Mouse (Mus musculus) lung, embryonic 15.5 days (tissue): ENCODE data around the gene Cacul1. TPM values are rescaled to one million over a fixed set of nuclear protein-coding genes. Genes with fewer than 3 reads are reported as not detected.

Experiments
- ATAC-seq: fragments of 200-750 bp; cut with Nextera tagmentation; 2 replicates; pipeline ENCODE4 v1.8.0; 2017; ENCODE audit warnings: moderate number of reproducible peaks, borderline replicate concordance; ENCODE audit not compliant: low FRiP score, low TSS enrichment; ENCODE audit errors: extremely low read depth
- H3K27ac ChIP-seq: fragments of 300-500 bp; sonication (generic); 2 replicates; pipeline ENCODE4 v1.5.1; 2015; ENCODE audit warnings: moderate library complexity, mild to moderate bottlenecking, inconsistent platforms
- H3K27me3 ChIP-seq: fragments of 300-500 bp; sonication (generic); 2 replicates; pipeline ENCODE4 v1.6.1; 2015; ENCODE audit warnings: inconsistent platforms
- H3K36me3 ChIP-seq: fragments of 300-500 bp; sonication (generic); 2 replicates; pipeline ENCODE4 v1.6.1; 2015; ENCODE audit warnings: inconsistent platforms
- H3K4me1 ChIP-seq: fragments of 300-500 bp; sonication (generic); 2 replicates; pipeline ENCODE4 v1.6.1; 2015; ENCODE audit warnings: inconsistent platforms
- H3K4me2 ChIP-seq: fragments of 300-500 bp; sonication (generic); 2 replicates; pipeline ENCODE4 v1.6.1; 2015; ENCODE audit warnings: inconsistent platforms, mild to moderate bottlenecking, moderate library complexity
- H3K4me3 ChIP-seq: fragments of 300-500 bp; sonication (generic); 2 replicates; pipeline ENCODE4 v1.5.1; 2015; ENCODE audit warnings: mild to moderate bottlenecking, inconsistent platforms
- H3K9ac ChIP-seq: fragments of 300-500 bp; sonication (generic); 2 replicates; pipeline ENCODE4 v1.6.1; 2015; ENCODE audit warnings: inconsistent platforms
- H3K9me3 ChIP-seq: fragments of 300-500 bp; sonication (generic); 2 replicates; pipeline ENCODE4 v1.6.1; 2016; ENCODE audit warnings: inconsistent platforms
- WGBS: fragments of 180-500 bp; shearing (Covaris S2); methylation state at CpG from one replicate; pipeline ENCODE4 v1.1.7; 2015; 5-methylcytosine and 5-hydroxymethylcytosine counted together
- polyA plus RNA-seq: library from polyadenylated mRNA; unstranded; fragments of >200 nt; fragmentation: Nextera tagmentation; extraction: Ambion mirVana; gene quantifications from 2 replicates; pipeline ENCODE4 v1.2.1, GENCODE M21; 2015

Cacul1 gene
- polyA plus RNA-seq, 1 experiment from 2014 or later: 25.7 TPM

DNA sequence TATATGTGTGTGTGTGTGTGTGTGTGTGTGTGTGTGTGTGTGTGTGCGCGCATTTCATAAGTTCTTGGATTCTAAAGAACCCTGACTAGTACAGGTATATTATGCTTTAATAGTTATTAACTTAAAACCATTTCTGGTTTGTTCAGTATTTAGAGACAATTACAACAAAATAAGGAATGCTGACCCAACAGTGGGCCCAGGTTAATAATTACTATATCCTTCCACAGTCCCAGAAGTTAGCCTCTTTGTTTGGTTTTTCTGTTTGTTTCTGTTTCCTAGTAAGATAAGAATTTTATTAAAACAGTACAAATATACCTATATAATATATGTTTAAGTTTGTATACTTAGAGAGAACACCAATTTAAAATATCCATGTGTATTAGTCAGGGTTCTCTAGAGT, 2.4 kb upstream of the Cacul1 start:
- Histone ChIP-seq H3K9ac (no peak overlapping the region), H3K9me3 (no peaks in the 10 kb centered on the region), H3K27me3 (no peaks in the 10 kb centered on the region), H3K4me3 (no peak overlapping the region), H3K27ac (no peak overlapping the region), H3K4me2 (no peak overlapping the region), H3K36me3 (no peaks in the 10 kb centered on the region), H3K4me1 (peaks cover 18% of the 10 kb centered on the region)
- no peak for ATAC-seq
- 97% methylated on average over 2 of the region's 2 CpGs for WGBS

DNA sequence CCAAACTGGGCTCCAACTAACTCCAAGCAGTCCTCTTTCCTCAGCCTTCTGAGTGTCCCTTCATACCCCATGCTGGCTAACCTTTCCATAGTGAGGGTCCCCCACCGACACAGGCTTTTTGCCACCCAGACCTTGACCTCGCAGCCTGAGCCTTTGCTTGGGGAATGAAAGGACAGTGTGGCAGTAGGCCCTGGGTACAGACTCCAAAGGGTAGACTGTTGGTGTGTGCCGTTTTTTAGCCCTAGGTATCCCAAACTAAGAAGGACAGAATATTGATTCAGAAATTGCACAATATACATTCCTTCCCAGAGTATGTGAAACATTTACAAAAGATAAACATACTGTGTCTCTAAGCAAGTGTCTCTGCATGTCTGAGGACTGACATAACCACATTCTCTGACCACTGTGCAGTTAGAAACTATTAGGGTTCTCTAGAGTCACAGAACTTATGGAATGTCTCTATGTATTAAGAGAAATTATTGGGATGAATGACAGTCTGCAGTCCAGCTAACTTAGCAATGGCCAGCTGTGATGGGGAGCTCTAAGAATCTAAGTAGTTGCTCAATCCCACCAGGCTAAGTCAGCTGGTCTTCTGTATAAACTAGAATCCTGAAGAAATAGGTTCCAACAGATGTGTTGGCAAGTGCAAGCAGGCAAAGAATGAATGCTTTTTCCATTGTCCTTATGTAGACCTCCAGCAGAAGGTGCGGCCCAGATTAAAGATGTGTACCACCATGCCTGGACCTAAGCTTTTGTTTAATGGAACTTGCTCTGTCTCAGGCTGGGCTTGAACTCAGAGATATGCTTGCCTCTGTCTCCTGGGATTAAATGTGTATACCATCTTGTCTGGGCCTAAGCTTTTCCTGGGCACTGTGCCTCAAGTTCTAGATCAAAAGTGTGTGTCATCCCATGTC, 809 bp upstream of the Cacul1 start:
- peak overlapping the region; percentile 93 for H3K27ac ChIP-seq
- peak overlapping the region; percentile 100 for H3K4me3 ChIP-seq
- H3K4me2 ChIP-seq: peak overlapping the region; percentile 67
- H3K36me3 ChIP-seq: no peaks in the 10 kb centered on the region
- H3K9ac ChIP-seq: peak overlapping the region; percentile 39
- no peaks in the 10 kb centered on the region for H3K27me3 ChIP-seq
- no peaks in the 10 kb centered on the region for H3K9me3 ChIP-seq
- H3K4me1 ChIP-seq: peaks cover 21% of the 10 kb centered on the region
- peak; percentile 58 for ATAC-seq
- WGBS: 31% methylated on average over 4 of the region's 4 CpGs

DNA sequence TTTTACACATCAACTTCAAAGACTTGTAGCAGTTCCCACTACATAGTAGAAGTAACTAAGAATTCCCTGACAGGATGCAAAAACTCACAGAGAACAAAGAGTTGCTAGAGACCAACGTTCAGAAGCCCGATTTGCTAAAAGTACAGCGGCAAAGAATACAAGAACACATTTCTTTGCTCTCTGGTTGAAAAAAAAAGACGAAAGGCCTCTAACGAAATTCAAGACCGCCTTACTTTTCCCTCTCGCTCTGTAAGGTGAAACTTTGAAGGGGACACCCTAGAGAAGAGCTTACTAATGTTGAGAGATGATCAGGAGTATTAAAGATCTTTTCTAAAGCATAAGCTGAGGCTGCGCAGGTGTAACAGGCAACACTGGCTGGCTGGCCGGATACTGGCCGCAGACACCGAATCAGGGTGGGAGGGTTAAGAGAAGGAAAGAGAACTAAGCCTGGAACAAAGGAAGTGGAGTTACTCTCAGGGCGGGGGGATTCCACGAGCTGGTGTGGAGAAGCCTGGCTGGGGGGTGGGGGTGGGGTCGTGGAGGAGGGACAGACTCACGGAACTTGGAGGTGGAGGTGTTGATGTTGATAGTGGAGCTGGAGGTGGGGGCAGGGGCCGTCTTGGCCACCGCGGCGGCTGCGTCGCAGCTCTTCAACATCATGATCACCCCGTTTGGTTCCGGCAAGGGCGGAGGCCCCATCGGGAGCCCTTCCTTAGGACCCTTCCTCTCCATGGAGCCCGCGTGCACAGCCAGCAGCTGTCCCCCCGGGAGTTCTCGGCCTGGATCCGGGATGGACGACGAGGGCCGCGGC, 849 bp downstream of the Cacul1 start:
- Histone ChIP-seq H3K4me3 (peak overlapping the region; percentile 100), H3K4me2 (peak overlapping the region; percentile 67), H3K36me3 (no peaks in the 10 kb centered on the region), H3K4me1 (peaks cover 21% of the 10 kb centered on the region), H3K27ac (peak overlapping the region; percentile 93), H3K9me3 (no peaks in the 10 kb centered on the region), H3K27me3 (no peaks in the 10 kb centered on the region), H3K9ac (peak overlapping the region; percentile 97)
- 3% methylated on average over 32 of the region's 34 CpGs for WGBS
- peak; percentile 40 for ATAC-seq

DNA sequence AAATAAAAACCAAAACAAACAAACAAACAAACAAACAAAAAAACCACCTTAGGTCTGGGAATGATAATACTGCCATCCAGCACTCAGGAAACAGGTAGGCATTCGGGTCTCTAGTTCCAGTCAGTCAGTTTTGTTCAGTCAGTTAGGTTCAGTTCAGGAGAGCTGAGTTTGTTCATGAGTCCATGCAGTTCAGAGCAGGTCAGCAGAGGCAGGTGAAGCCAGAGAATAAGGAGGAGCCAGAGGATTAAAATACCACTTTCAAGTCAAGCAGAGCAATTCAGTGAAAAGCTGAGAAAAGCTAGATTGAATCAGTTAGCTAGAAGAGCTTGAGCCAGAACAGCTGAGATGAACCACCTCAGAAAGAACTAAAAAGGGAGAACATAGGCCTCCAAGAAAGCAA, 4.1 kb downstream of the Cacul1 start:
- no peaks in the 10 kb centered on the region for H3K36me3 ChIP-seq
- no peak overlapping the region for H3K9ac ChIP-seq
- H3K4me2 ChIP-seq: no peak overlapping the region
- ATAC-seq: no peak
- no peaks in the 10 kb centered on the region for H3K27me3 ChIP-seq
- H3K4me1 ChIP-seq: peaks cover 18% of the 10 kb centered on the region
- 88% methylated on average over 1 of the region's 1 CpGs for WGBS
- no peaks in the 10 kb centered on the region for H3K9me3 ChIP-seq
- H3K4me3 ChIP-seq: no peak overlapping the region
- no peak overlapping the region for H3K27ac ChIP-seq

DNA sequence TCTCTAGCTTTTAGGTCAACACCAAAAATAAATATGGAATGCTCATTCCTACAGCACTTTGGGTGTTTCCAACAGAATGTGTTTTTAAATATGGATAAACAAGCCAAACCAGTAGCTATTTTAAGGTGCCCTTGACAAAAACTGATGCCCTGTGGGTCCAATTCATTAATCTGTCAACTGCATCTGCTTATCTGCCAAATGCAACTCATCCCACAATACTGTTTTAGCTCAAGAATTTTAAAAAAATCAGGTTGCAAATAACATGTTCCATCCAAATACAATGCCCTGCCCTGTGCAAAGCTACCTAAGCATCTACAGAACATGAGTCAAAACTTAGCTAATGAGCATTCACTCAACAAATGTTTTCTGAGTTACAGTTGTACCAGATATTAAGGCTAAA, 20.3 kb downstream of the Cacul1 start:
- H3K36me3 ChIP-seq: peaks cover 6% of the 10 kb centered on the region; the same call in 1 of the 2 replicates
- no peaks in the 10 kb centered on the region for H3K4me1 ChIP-seq
- no peak overlapping the region for H3K27ac ChIP-seq
- H3K4me3 ChIP-seq: no peak overlapping the region
- no peak overlapping the region for H3K4me2 ChIP-seq
- no peak for ATAC-seq
- H3K9ac ChIP-seq: no peak overlapping the region
- no peaks in the 10 kb centered on the region for H3K27me3 ChIP-seq
- no peaks in the 10 kb centered on the region for H3K9me3 ChIP-seq

DNA sequence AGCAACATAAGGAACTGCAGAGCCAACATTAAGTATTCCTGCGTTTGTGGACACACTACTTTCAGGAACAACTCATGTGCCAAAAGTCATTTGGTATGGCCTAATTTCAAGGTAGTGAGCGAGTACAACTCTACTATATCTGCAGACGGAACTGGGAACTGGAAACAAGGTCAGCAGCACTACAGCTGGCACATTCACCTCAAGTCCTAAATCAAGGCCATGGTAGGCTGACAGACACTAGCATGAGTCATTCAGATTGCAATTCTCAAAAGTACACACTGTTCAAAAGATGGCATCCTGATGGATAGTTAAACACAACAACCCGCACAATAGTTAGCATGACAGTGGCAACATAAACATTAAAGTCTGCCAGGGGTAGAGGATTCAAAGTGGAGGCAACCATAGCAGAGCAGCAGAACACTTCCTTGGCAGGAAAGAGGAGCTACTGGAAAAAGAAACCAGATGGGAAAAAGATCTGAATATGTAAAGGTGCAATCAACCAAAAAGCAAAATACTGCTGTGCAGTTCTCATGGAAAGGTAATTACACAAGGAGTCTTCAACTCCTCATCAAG, 25.9 kb downstream of the Cacul1 start:
- peaks cover 8% of the 10 kb centered on the region; the same call in 1 of the 2 replicates for H3K36me3 ChIP-seq
- H3K4me3 ChIP-seq: no peak overlapping the region
- no peak overlapping the region for H3K27ac ChIP-seq
- H3K4me1 ChIP-seq: no peaks in the 10 kb centered on the region
- no peaks in the 10 kb centered on the region for H3K9me3 ChIP-seq
- H3K9ac ChIP-seq: no peak overlapping the region
- no peak overlapping the region for H3K4me2 ChIP-seq
- 75% methylated on average over 4 of the region's 4 CpGs for WGBS
- H3K27me3 ChIP-seq: no peaks in the 10 kb centered on the region
- ATAC-seq: no peak

DNA sequence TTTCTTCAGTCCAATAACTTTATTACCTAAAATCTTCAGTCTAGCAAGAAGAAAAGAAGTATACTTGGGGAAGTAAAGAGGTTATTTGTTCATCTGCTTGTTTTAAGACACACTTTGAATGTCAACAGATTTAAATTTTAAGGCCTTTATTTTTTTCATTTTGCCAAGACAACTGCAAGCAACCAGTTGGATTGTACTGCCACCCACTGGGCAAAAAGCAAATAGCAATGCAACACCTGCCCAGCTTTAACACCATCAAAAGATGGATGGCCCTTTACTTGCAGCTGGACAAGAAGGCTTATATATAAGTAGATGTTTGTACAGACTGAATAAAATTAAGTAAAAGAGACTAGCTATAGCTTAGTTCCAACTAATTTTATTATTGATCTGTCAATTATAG, 27.3 kb downstream of the Cacul1 start:
- no peak overlapping the region for H3K4me2 ChIP-seq
- H3K9me3 ChIP-seq: no peaks in the 10 kb centered on the region

DNA sequence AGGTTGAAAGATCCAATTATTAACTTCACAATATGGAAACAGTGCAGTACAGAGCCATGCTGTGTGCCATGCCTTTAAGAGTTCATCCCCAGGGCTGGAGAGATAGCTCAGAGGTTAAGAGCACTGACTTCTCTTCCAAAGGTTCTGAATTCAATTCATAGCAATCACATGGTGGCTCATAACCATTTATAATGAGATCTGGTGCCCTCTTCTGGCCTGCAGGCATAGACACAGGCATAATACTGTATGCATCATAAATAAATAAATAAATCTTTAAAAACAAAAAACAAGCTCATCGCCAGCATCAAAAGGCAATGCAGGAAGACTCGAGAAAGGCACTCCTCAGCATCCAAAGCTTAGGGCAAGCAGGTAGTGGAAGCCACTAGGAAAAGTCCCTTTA, 37.5 kb downstream of the Cacul1 start:
- no peak for ATAC-seq
- H3K36me3 ChIP-seq: peaks cover 16% of the 10 kb centered on the region
- H3K27ac ChIP-seq: no peak overlapping the region
- H3K4me2 ChIP-seq: no peak overlapping the region
- H3K4me1 ChIP-seq: no peaks in the 10 kb centered on the region
- H3K27me3 ChIP-seq: no peaks in the 10 kb centered on the region
- 83% methylated on average over 2 of the region's 2 CpGs for WGBS
- H3K4me3 ChIP-seq: no peak overlapping the region
- no peak overlapping the region for H3K9ac ChIP-seq
- H3K9me3 ChIP-seq: no peaks in the 10 kb centered on the region

More for the DNA sequence above, 27.3 kb downstream of the Cacul1 start:
- Histone ChIP-seq H3K36me3 (peaks cover 6% of the 10 kb centered on the region; the same call in 1 of the 2 replicates), H3K27me3 (no peaks in the 10 kb centered on the region), H3K9ac (no peak overlapping the region), H3K27ac (no peak overlapping the region), H3K4me3 (no peak overlapping the region), H3K4me1 (no peaks in the 10 kb centered on the region)
- no peak for ATAC-seq

DNA sequence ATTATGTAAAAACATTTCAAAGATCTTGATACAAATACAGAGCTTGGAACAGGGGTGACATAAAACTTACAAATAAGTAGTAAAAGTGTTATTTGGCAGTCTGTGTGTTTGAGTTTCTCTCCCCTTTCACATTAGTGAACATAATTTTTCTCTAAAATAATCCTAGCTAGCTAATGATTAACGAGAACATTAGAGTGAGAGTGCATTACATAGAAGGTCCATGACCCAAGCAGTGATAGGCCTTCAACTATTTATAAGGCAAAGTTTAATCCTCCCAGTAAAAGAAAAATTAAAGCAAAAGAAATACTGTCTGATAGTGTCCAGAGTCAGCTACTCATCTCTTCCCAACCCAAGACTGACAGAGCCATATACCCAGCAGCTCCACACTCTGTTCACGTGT, 48.9 kb downstream of the Cacul1 start:
- Histone ChIP-seq H3K4me3 (no peak overlapping the region), H3K27ac (no peak overlapping the region), H3K27me3 (no peaks in the 10 kb centered on the region), H3K4me2 (no peak overlapping the region), H3K36me3 (peaks cover 15% of the 10 kb centered on the region), H3K4me1 (no peaks in the 10 kb centered on the region), H3K9me3 (no peaks in the 10 kb centered on the region), H3K9ac (no peak overlapping the region)
- WGBS: 94% methylated on average over 2 of the region's 2 CpGs
- ATAC-seq: no peak

DNA sequence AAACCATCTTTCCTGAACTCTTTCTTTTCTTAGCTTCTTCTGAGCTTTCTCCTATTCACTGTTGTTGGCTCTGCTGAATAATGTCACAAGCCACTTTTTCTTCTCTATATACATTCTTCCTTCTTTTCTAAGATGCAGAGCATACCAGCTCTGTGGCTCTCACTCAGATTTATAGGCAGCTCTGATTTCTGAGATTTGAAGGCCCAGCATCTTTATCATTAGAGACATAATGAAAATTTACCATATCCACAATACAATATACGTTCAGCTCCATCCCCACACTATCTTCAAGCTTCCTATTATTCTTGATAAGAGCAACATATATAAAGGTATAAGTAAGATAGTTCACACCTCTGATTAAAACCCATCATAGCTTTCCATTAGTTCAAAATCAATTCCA, 50.7 kb downstream of the Cacul1 start:
- Histone ChIP-seq H3K4me2 (no peak overlapping the region), H3K4me1 (no peaks in the 10 kb centered on the region), H3K9me3 (no peaks in the 10 kb centered on the region), H3K4me3 (no peak overlapping the region), H3K36me3 (peaks cover 15% of the 10 kb centered on the region), H3K27ac (no peak overlapping the region), H3K27me3 (no peaks in the 10 kb centered on the region), H3K9ac (no peak overlapping the region)
- WGBS: 91% methylated on average over 1 of the region's 1 CpGs
- no peak for ATAC-seq

DNA sequence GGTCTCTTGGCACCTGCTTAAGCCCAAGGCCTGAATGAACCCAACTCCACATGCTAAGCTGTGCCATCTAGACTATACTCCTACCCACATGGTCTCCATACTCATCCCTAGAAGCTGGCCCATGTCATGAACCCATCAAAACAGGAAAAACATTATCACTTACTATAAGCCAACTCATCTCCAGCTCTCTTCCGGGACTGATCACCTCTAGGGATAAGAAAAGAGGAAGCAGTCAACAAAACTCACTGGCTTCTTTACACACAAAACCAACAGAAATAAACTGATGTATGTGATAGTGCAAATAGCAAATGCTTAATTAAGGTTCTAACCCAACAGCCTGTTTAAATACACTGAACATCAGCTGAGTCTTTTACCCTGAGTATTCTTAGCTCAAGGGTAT, 51.5 kb downstream of the Cacul1 start:
- H3K36me3 ChIP-seq: peaks cover 15% of the 10 kb centered on the region
- H3K9ac ChIP-seq: no peak overlapping the region
- 84% methylated on average over 1 of the region's 1 CpGs for WGBS
- no peak overlapping the region for H3K4me2 ChIP-seq
- H3K4me1 ChIP-seq: no peaks in the 10 kb centered on the region
- no peak for ATAC-seq
- H3K27me3 ChIP-seq: no peaks in the 10 kb centered on the region
- H3K9me3 ChIP-seq: no peaks in the 10 kb centered on the region
- no peak overlapping the region for H3K27ac ChIP-seq
- H3K4me3 ChIP-seq: no peak overlapping the region

DNA sequence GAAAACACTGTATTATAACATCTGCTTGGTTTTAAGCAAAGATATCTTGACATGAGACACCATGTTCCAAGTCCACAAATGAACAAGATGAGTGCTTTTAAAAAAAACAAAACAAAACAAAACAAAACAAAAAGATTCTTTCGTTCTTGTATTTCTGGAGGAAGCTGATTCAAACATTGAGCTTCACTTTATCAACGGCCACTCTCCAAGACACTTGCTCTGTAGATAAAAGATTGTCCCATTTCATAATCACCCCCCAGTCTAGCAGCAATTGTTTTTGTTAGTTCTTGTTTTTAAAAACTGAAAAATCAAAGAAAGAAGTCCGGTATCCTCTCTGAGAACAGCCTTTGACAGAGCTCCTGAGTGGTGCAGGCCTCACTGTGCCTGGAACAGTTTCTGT, 52.2 kb downstream of the Cacul1 start:
- Histone ChIP-seq H3K27me3 (no peaks in the 10 kb centered on the region), H3K27ac (no peak overlapping the region), H3K4me2 (no peak overlapping the region), H3K36me3 (peaks cover 15% of the 10 kb centered on the region), H3K9me3 (no peaks in the 10 kb centered on the region), H3K4me1 (no peaks in the 10 kb centered on the region), H3K4me3 (no peak overlapping the region), H3K9ac (no peak overlapping the region)
- 80% methylated on average over 3 of the region's 3 CpGs for WGBS
- no peak for ATAC-seq
